Mouse (Mus musculus) kidney, adult 2 months (tissue): ENCODE measurements around the gene Ubald2.

Experiments used
- CTCF ChIP-seq: fragments of 200-500 bp; conservative IDR thresholded peaks from 2 replicates; pipeline ENCODE4 v1.5.1; 2011; ENCODE audit warnings: low read depth, mild to moderate bottlenecking, control low read depth, low read length, moderate library complexity, mixed read lengths; ENCODE audit not compliant: insufficient read depth, insufficient read length
- POLR2A ChIP-seq: fragments of 200-500 bp; IDR thresholded peaks from one replicate; pipeline ENCODE4 v1.6.1; 2011; ENCODE audit warnings: low read depth, low read length, control low read depth

- TF ChIP-seq POLR2A (no peak), CTCF (no peak)
These were observed 12.8 kb upstream of the Ubald2 start for GRCm38 (mm10) chr11:116421102-116421501.
